Mouse (Mus musculus) stomach, embryonic 15.5 days (tissue): Measurements from ENCODE around the gene Adamts18. TPM values are rescaled to one million over a fixed set of nuclear protein-coding genes. Genes with fewer than 3 reads are reported as not detected.

Source experiments
- ATAC-seq: fragments of 200-750 bp; cut with Nextera tagmentation; 2 replicates; pipeline ENCODE4 v1.8.0; 2017; ENCODE audit warnings: low read depth, moderate number of reproducible peaks, moderate TSS enrichment; ENCODE audit not compliant: insufficient read depth, low FRiP score
- H3K27ac ChIP-seq: fragments of 300-500 bp; sonication (generic); 2 replicates; pipeline ENCODE4 v1.5.1; 2015; ENCODE audit warnings: mild to moderate bottlenecking, inconsistent platforms
- H3K27me3 ChIP-seq: fragments of 300-500 bp; sonication (generic); replicated peaks from 2 replicates; pipeline ENCODE4 v1.6.1; 2015; ENCODE audit warnings: inconsistent platforms
- H3K36me3 ChIP-seq: fragments of 300-500 bp; sonication (generic); 2 replicates; pipeline ENCODE4 v1.6.1; 2015; ENCODE audit warnings: inconsistent platforms
- H3K4me1 ChIP-seq: fragments of 300-500 bp; sonication (generic); 2 replicates; pipeline ENCODE4 v1.6.1; 2015; ENCODE audit warnings: inconsistent platforms
- H3K4me2 ChIP-seq: fragments of 300-500 bp; sonication (generic); 2 replicates; pipeline ENCODE4 v1.6.1; 2015; ENCODE audit warnings: mild to moderate bottlenecking, inconsistent platforms
- H3K4me3 ChIP-seq: fragments of 300-500 bp; sonication (generic); replicated peaks from 2 replicates; pipeline ENCODE4 v1.5.1; 2015; ENCODE audit warnings: inconsistent platforms
- H3K9ac ChIP-seq: fragments of 300-500 bp; sonication (generic); 2 replicates; pipeline ENCODE4 v1.6.1; 2015; ENCODE audit warnings: inconsistent platforms
- H3K9me3 ChIP-seq: fragments of 300-500 bp; sonication (generic); 2 replicates; pipeline ENCODE4 v1.6.1; 2016; ENCODE audit warnings: inconsistent platforms
- WGBS: fragments of 180-500 bp; shearing (Covaris S2); methylation state at CpG from one replicate; pipeline ENCODE4 v1.1.7; 2015; 5-methylcytosine and 5-hydroxymethylcytosine counted together
- polyA plus RNA-seq: library from polyadenylated mRNA; unstranded; fragments of >200 nt; fragmentation: Nextera tagmentation; extraction: Ambion mirVana; gene quantifications from 2 replicates; pipeline ENCODE4 v1.2.1, GENCODE M21; 2015

Adamts18 gene
- polyA plus RNA-seq, 1 experiment from 2014 or later, result 0.72 TPM

- no peaks in the 10 kb centered on the region for H3K9me3 ChIP-seq
- no peak overlapping the region for H3K9ac ChIP-seq
- no peaks in the 10 kb centered on the region for H3K36me3 ChIP-seq
- WGBS, result 86% methylated on average over 12 of the region's 12 CpGs
- no peak for ATAC-seq
- no peak overlapping the region for H3K4me2 ChIP-seq
- no peaks in the 10 kb centered on the region for H3K27me3 ChIP-seq
- no peak overlapping the region for H3K4me3 ChIP-seq
- no peak overlapping the region for H3K27ac ChIP-seq
- no peaks in the 10 kb centered on the region for H3K4me1 ChIP-seq
Measured at GRCm38 (mm10) chr8:113859890-113860683, 11.5 kb upstream of the Adamts18 start.

- WGBS, result 63% methylated on average over 7 of the region's 7 CpGs
- H3K36me3 ChIP-seq, result no peaks in the 10 kb centered on the region
- H3K4me3 ChIP-seq, result no peak overlapping the region
- H3K4me1 ChIP-seq, result no peaks in the 10 kb centered on the region
- H3K27ac ChIP-seq, result no peak overlapping the region
- H3K9me3 ChIP-seq, result no peaks in the 10 kb centered on the region
- no peak overlapping the region for H3K4me2 ChIP-seq
- no peaks in the 10 kb centered on the region for H3K27me3 ChIP-seq
- H3K9ac ChIP-seq, result no peak overlapping the region
- no peak for ATAC-seq
Measured at GRCm38 (mm10) chr8:113858801-113859200, 10.3 kb upstream of the Adamts18 start.

DNA sequence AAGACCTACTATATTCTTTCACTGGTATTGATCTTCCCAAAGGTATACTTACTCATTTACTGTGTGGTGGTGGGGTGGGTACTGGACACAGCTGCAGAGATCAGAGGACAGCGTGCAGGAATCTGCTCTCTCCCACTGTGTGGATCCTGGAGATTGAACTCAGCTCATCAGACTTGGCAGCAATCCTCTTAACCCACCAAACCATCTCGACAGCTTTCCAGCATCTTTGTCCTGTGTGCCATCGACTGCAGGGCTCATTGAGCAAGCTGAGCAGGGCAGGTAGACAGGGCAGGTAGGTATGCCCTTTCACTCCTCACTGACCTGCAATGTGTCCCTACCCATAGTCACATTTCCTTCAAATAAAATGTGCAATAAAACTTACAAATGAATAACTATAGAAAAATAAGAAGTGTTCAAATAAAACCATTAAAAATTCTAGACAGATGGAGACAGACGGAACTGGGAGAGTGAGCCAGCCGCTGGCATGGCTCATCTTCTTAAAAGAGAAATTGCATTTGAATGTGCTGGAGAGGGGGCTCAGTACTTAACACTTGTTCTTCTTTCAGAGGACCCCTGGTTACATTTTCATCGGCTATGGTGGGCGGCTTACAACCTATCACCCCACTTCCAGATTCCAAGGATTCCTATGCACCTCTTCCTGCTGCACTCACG lies 6.2 kb upstream of the Adamts18 start:
- H3K27ac ChIP-seq, result no peak overlapping the region
- no peaks in the 10 kb centered on the region for H3K4me1 ChIP-seq
- H3K4me2 ChIP-seq, result no peak overlapping the region
- no peaks in the 10 kb centered on the region for H3K36me3 ChIP-seq
- H3K27me3 ChIP-seq, result peaks cover 6% of the 10 kb centered on the region; the same call in 1 of the 2 replicates
- no peak overlapping the region for H3K4me3 ChIP-seq
- no peak for ATAC-seq
- H3K9ac ChIP-seq, result no peak overlapping the region
- 80% methylated on average over 8 of the region's 8 CpGs for WGBS
- no peaks in the 10 kb centered on the region for H3K9me3 ChIP-seq

DNA sequence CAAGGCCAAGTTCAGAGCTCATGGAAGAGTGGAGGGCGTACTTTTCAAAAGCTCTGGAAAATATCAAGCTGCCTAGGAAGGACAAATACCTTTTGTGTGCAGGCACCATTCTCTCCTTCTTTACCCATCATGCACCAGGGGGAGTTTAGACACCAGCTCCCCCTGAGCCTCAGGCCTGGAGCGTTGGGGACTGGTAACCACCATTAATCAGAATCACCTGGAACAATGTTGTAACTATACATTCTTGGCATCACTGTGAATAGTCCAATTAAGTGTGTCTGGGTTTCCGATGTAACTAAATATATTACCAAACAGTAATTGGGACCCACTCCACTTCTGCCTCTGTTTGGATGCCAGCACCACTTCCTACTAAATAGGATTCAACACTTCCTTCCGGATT lies 5.2 kb upstream of the Adamts18 start:
- no peak overlapping the region for H3K27ac ChIP-seq
- H3K4me1 ChIP-seq, result 0 out of 2 replicates have a peak, but pooled peaks cover 4% of the 10 kb centered on the region
- H3K4me2 ChIP-seq, result no peak overlapping the region
- ATAC-seq, result no peak
- H3K9ac ChIP-seq, result no peak overlapping the region
- H3K4me3 ChIP-seq, result no peak overlapping the region
- no peaks in the 10 kb centered on the region for H3K9me3 ChIP-seq
- H3K27me3 ChIP-seq, result peaks cover 16% of the 10 kb centered on the region
- no peaks in the 10 kb centered on the region for H3K36me3 ChIP-seq
- 70% methylated on average over 4 of the region's 4 CpGs for WGBS

DNA sequence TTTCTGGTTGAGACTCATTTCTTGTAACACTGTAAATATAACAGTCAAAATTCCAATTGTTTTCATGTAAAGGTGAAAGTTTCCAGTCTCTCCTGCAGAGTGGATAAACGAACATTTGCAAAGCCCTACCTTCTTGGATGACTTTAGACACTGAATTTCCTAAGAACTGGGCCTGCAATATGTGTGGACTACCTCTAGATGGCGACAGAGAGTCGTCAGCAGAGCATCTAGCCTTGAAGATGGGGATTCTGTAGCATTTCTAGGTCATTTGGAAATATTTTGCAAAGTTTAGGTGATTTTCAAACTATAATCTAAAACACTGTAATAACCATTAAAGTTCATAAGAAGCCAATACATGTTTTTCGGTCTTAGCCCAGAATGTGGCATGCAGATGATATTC lies 3.1 kb upstream of the Adamts18 start:
- Histone ChIP-seq H3K4me1 (peaks cover 12% of the 10 kb centered on the region; the same call in 1 of the 2 replicates), H3K9me3 (no peaks in the 10 kb centered on the region), H3K27me3 (peaks cover 35% of the 10 kb centered on the region), H3K36me3 (no peaks in the 10 kb centered on the region), H3K9ac (no peak overlapping the region), H3K27ac (no peak overlapping the region), H3K4me3 (no peak overlapping the region), H3K4me2 (no peak overlapping the region)
- ATAC-seq, result no peak
- 46% methylated on average over 4 of the region's 4 CpGs for WGBS

- H3K4me2 ChIP-seq, result peak overlapping the region; percentile 73
- H3K36me3 ChIP-seq, result no peaks in the 10 kb centered on the region
- no peak overlapping the region for H3K27ac ChIP-seq
- H3K4me3 ChIP-seq, result peak overlapping the region; percentile 40
- ATAC-seq, result peak; percentile 43; the same call in 1 of the 2 replicates
- no peaks in the 10 kb centered on the region for H3K9me3 ChIP-seq
- peaks cover 35% of the 10 kb centered on the region for H3K27me3 ChIP-seq
- WGBS, result under 1% methylated on average over 49 of the region's 50 CpGs
- peaks cover 12% of the 10 kb centered on the region; the same call in 1 of the 2 replicates for H3K4me1 ChIP-seq
- H3K9ac ChIP-seq, result no peak overlapping the region
Measured at GRCm38 (mm10) chr8:113848081-113848652, 371 bp downstream of the Adamts18 start.

DNA sequence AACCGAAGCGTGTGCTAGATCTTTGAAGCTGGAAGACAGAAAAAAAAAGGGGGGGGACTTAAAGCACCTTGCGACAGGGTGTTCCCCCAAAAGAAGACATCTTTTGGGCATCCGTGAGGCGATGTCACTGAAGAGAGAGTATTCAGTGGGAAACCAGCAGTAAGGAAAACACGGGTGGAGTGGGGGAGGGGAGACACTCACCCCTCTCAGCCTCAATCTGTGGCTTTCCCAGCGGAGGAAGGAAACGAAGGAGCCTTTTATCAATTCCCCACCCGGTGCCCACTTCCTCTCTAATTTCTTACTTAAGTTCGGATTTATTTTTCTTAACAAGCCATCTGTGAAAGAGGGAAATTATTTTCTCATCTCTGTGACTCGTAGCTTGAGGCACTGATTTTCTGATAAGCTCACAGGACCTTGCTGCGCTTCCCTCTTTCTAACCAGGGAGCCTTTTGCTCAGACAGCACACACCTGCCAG lies 895 bp downstream of the Adamts18 start:
- Histone ChIP-seq H3K4me3 (peak overlapping the region; percentile 40), H3K9me3 (no peaks in the 10 kb centered on the region), H3K4me1 (peaks cover 12% of the 10 kb centered on the region; the same call in 1 of the 2 replicates), H3K27me3 (peaks cover 35% of the 10 kb centered on the region), H3K36me3 (no peaks in the 10 kb centered on the region), H3K4me2 (peak overlapping the region; percentile 73), H3K9ac (no peak overlapping the region), H3K27ac (no peak overlapping the region)
- ATAC-seq, result no peak
- WGBS, result 24% methylated on average over 12 of the region's 12 CpGs

GRCm38 (mm10) chr8:113846669-113847068 lies 1.9 kb downstream of the Adamts18 start:
- Histone ChIP-seq H3K27ac (no peak overlapping the region), H3K9ac (no peak overlapping the region), H3K36me3 (no peaks in the 10 kb centered on the region), H3K4me2 (no peak overlapping the region), H3K27me3 (peaks cover 35% of the 10 kb centered on the region), H3K4me1 (peaks cover 12% of the 10 kb centered on the region; the same call in 1 of the 2 replicates), H3K4me3 (no peak overlapping the region), H3K9me3 (no peaks in the 10 kb centered on the region)
- 78% methylated on average over 5 of the region's 5 CpGs for WGBS
- no peak for ATAC-seq

GRCm38 (mm10) chr8:113844801-113845301 lies 3.7 kb downstream of the Adamts18 start:
- no peak overlapping the region for H3K4me3 ChIP-seq
- no peak overlapping the region for H3K27ac ChIP-seq
- no peaks in the 10 kb centered on the region for H3K9me3 ChIP-seq
- 29% methylated on average over 20 of the region's 20 CpGs for WGBS
- H3K4me2 ChIP-seq, result no peak overlapping the region
- ATAC-seq, result no peak
- no peak overlapping the region for H3K9ac ChIP-seq
- peaks cover 30% of the 10 kb centered on the region for H3K27me3 ChIP-seq
- no peaks in the 10 kb centered on the region for H3K36me3 ChIP-seq
- peaks cover 12% of the 10 kb centered on the region; the same call in 1 of the 2 replicates for H3K4me1 ChIP-seq

GRCm38 (mm10) chr8:113838211-113838610 lies 10.3 kb downstream of the Adamts18 start:
- 0 out of 2 replicates have a peak, but pooled peaks cover 5% of the 10 kb centered on the region for H3K4me1 ChIP-seq
- no peak overlapping the region for H3K4me3 ChIP-seq
- no peak overlapping the region for H3K4me2 ChIP-seq
- H3K27ac ChIP-seq, result no peak overlapping the region
- no peak for ATAC-seq
- WGBS, result 88% methylated on average over 6 of the region's 6 CpGs
- H3K36me3 ChIP-seq, result no peaks in the 10 kb centered on the region
- H3K9ac ChIP-seq, result no peak overlapping the region
- no peaks in the 10 kb centered on the region for H3K27me3 ChIP-seq
- no peaks in the 10 kb centered on the region for H3K9me3 ChIP-seq

DNA sequence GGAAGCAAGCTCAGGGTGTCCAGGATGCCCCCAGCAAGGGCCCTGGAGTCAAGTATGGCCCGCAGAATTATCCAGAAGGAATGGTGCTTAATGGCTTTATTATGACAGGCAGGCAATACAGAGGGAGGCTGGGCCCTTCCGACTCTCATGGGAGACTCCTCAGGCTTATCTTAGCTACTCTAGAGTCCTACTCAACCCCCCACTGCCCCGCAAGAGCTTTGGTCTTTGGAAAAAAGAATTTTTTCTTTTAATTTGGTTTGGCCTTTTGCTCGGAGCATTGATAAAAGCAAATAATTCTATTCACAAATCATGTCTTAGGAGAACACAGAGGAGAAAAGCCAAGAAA lies 11.0 kb downstream of the Adamts18 start:
- no peak for ATAC-seq
- no peaks in the 10 kb centered on the region for H3K9me3 ChIP-seq
- H3K4me3 ChIP-seq, result no peak overlapping the region
- H3K27me3 ChIP-seq, result no peaks in the 10 kb centered on the region
- H3K9ac ChIP-seq, result no peak overlapping the region
- H3K27ac ChIP-seq, result no peak overlapping the region
- H3K4me1 ChIP-seq, result 0 out of 2 replicates have a peak, but pooled peaks cover 5% of the 10 kb centered on the region
- no peak overlapping the region for H3K4me2 ChIP-seq
- no peaks in the 10 kb centered on the region for H3K36me3 ChIP-seq
- WGBS, result 41% methylated on average over 4 of the region's 4 CpGs
